Mouse (Mus musculus) bone marrow macrophage, adult 2 months (primary cell): ENCODE measurements around the gene Gm20388.

ENCODE experiments used
- CTCF ChIP-seq: IDR thresholded peaks from 2 replicates; pipeline ENCODE4 v1.5.1; 2012; ENCODE audit warnings: low read depth, mild to moderate bottlenecking, low read length, moderate library complexity
- POLR2A ChIP-seq: IDR thresholded peaks from 2 replicates; pipeline ENCODE4 v1.6.1; 2012; ENCODE audit warnings: mild to moderate bottlenecking, low read depth, low read length, borderline replicate concordance

GRCm38 (mm10) chr8:121635534-121635933 lies 1724.9 kb downstream of the Gm20388 start:
- no peak for TF ChIP-seq POLR2A
- no peak for TF ChIP-seq CTCF
